Mouse (Mus musculus): ENCODE results near the gene Uqcc2.

DNA sequence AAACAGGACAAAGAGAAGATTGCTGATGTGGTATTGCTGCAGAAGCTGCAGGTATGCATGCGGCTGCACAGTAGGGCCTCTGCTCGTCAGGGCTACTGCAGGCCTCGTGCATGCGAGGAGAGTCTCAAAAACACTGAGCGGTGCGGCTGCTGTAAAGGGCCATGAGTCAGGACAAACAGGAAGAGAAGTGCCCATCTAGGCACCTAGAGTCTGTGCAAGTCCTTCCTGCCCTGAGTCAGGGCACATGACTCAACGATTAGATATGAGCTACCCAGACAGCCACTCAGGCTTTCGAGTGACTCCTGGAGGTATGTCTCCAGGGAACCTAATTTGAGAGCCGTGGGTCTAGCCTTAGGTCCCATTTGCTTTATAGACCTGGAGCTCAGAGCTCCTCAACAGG, 50.1 kb downstream of the Uqcc2 start:
- TF ChIP-seq CTCF (IDR thresholded peaks at IDR 0.05; ENCODE audit: control insufficient read depth, insufficient read depth, low read length), result no peak
- no peak for TF ChIP-seq POLR2A (IDR thresholded peaks at IDR 0.05; ENCODE audit: borderline replicate concordance, control insufficient read depth, low read depth, low read length)

Data from bone marrow, adult 2 months (tissue).